In genomic region chr3:104313063-104313462, GRCm38 (mm10) we compare ENCODE assay signal across 29 mouse cellular contexts.
"Had no signal": no experiment of that assay in that cellular context is flagged by ENCODE, and none has a peak within 500 bp of the region (broad histone marks: within the 10 kb centered on the region; RNA-seq: fewer than 3 reads in every experiment).

No protein-coding gene starts in this region.

- H3K4me1 ChIP-seq: embryonic facial prominence, embryonic 12.5 days; embryonic facial prominence, embryonic 13.5 days; embryonic facial prominence, embryonic 15.5 days had no signal

- H3K36me3 ChIP-seq: embryonic facial prominence, embryonic 10.5 days; embryonic facial prominence, embryonic 12.5 days; embryonic facial prominence, embryonic 13.5 days; embryonic facial prominence, embryonic 15.5 days; forebrain, embryonic 10.5 days; forebrain, embryonic 12.5 days; forebrain, embryonic 15.5 days had no signal

- DNase-seq: cerebellum, adult 2 months; cerebellum, adult 8-10 months; cerebellum, adult 9-10 months; cerebellum, adult 9-11 months; cerebellum, postnatal 10 days; cerebellum, postnatal 14 days; cerebellum, postnatal 25 days; cerebellum, postnatal 36 days; embryo, embryonic 11 days; forebrain, postnatal 0 days; gastrocnemius, adult 2 months; gastrocnemius, postnatal 10 days; gastrocnemius, postnatal 14 days; gastrocnemius, postnatal 25 days; gastrocnemius, postnatal 36 days; heart, adult 11 months; heart, adult 18-20 months; heart, adult 2 months had no signal

- H3K9ac ChIP-seq: embryonic facial prominence, embryonic 12.5 days; embryonic facial prominence, embryonic 13.5 days; embryonic facial prominence, embryonic 15.5 days; forebrain, embryonic 12.5 days; forebrain, embryonic 13.5 days; forebrain, embryonic 15.5 days; forebrain, postnatal 0 days had no signal

- H3K9me3 ChIP-seq: embryonic facial prominence, embryonic 10.5 days; embryonic facial prominence, embryonic 12.5 days; embryonic facial prominence, embryonic 13.5 days; embryonic facial prominence, embryonic 15.5 days; forebrain, embryonic 10.5 days; forebrain, embryonic 12.5 days; forebrain, embryonic 13.5 days; forebrain, embryonic 15.5 days had no signal

- ATAC-seq: forebrain, embryonic 13.5 days; forebrain, embryonic 14.5 days; forebrain, embryonic 15.5 days; forebrain, embryonic 16.5 days; forebrain, postnatal 0 days had no signal

- H3K27ac ChIP-seq: embryonic facial prominence, embryonic 10.5 days; embryonic facial prominence, embryonic 12.5 days; embryonic facial prominence, embryonic 13.5 days; embryonic facial prominence, embryonic 15.5 days; forebrain, embryonic 10.5 days; forebrain, embryonic 12.5 days; forebrain, embryonic 13.5 days; forebrain, embryonic 15.5 days; gastrocnemius, adult 2 months; heart, adult 2 months had no signal

- H3K4me2 ChIP-seq: embryonic facial prominence, embryonic 12.5 days; embryonic facial prominence, embryonic 13.5 days; embryonic facial prominence, embryonic 15.5 days; forebrain, embryonic 12.5 days; forebrain, embryonic 13.5 days; forebrain, embryonic 15.5 days had no signal

- H3K4me3 ChIP-seq: embryonic facial prominence, embryonic 10.5 days; embryonic facial prominence, embryonic 12.5 days; embryonic facial prominence, embryonic 13.5 days; embryonic facial prominence, embryonic 15.5 days; erythroblast, embryonic 14.5 days; forebrain, embryonic 10.5 days; forebrain, embryonic 12.5 days; forebrain, embryonic 13.5 days; forebrain, embryonic 15.5 days; gastrocnemius, adult 2 months; heart, adult 2 months had no signal

- H3K27me3 ChIP-seq: embryonic facial prominence, embryonic 12.5 days; embryonic facial prominence, embryonic 13.5 days; embryonic facial prominence, embryonic 15.5 days; forebrain, embryonic 12.5 days; forebrain, embryonic 13.5 days; forebrain, embryonic 15.5 days had no signal
